Mouse (Mus musculus) liver, embryonic 13.5 days (tissue): ENCODE data around the gene Olfr1383. TPM values are rescaled to one million over a fixed set of nuclear protein-coding genes. Genes with fewer than 3 reads are reported as not detected.

Source experiments
- polyA plus RNA-seq: library from polyadenylated mRNA; unstranded; fragments of >200 nt; fragmentation: Nextera tagmentation; extraction: Ambion mirVana; gene quantifications from 2 replicates; pipeline ENCODE4 v1.2.1, GENCODE M21; 2015

The Olfr1383 gene
- polyA plus RNA-seq, 1 experiment from 2014 or later = not detected

Other genes starting within 250 kb of the Olfr1383 start
- not detected in 2 replicates for gene Olfr1393, start 241.3 kb upstream of the Olfr1383 start, polyA plus RNA-seq
- not detected in 2 replicates for gene Olfr1392, start 234.4 kb upstream of the Olfr1383 start, polyA plus RNA-seq
- gene Olfr10, start 214.9 kb upstream of the Olfr1383 start, polyA plus RNA-seq = not detected in 2 replicates
- not detected in 2 replicates for gene Olfr1391, start 196.9 kb upstream of the Olfr1383 start, polyA plus RNA-seq
- gene Olfr1390, start 184.5 kb upstream of the Olfr1383 start, polyA plus RNA-seq = not detected in 2 replicates
- gene Olfr1389, start 96.6 kb upstream of the Olfr1383 start, polyA plus RNA-seq = not detected in 2 replicates
- gene Olfr1388, start 83.0 kb upstream of the Olfr1383 start, polyA plus RNA-seq = 0.03 and 0.08 TPM in 2 replicates
- not detected in 2 replicates for gene Olfr1387, start 64.3 kb upstream of the Olfr1383 start, polyA plus RNA-seq
- gene Olfr1386, start 54.6 kb upstream of the Olfr1383 start, polyA plus RNA-seq = not detected in 2 replicates
- gene Olfr1385, start 30.6 kb upstream of the Olfr1383 start, polyA plus RNA-seq = not detected in 2 replicates
- gene Olfr1384, start 12.9 kb upstream of the Olfr1383 start, polyA plus RNA-seq = not detected in 2 replicates
- not detected in 2 replicates for gene Olfr1382, start 8.6 kb downstream of the Olfr1383 start, polyA plus RNA-seq
- gene Olfr1381, start 23.8 kb downstream of the Olfr1383 start, polyA plus RNA-seq = not detected in 2 replicates
- not detected in 2 replicates for gene Olfr1380, start 37.2 kb downstream of the Olfr1383 start, polyA plus RNA-seq
- 2.4 and 2.7 TPM in 2 replicates for gene Flt4, start 89.6 kb downstream of the Olfr1383 start, polyA plus RNA-seq
- not detected in 2 replicates for gene Scgb3a1, start 144.0 kb downstream of the Olfr1383 start, polyA plus RNA-seq
- 24.4 and 30.4 TPM in 2 replicates for gene Cnot6, start 193.1 kb downstream of the Olfr1383 start, polyA plus RNA-seq